Mouse (Mus musculus) regulatory T cell (primary cell): ENCODE results near the gene Mrps14.

Experiments
- in situ Hi-C: fragments of 300-600 bp; cut with MboI, MseI; formaldehyde crosslinking; loops from one replicate; pipeline ENCODE4 v1.15.1; 2025; ENCODE audit warnings: high pct_unique_total_duplicates

The Mrps14 gene

GRCm38 (mm10) chr1:160227196-160227595 is 32.2 kb downstream of the Mrps14 start:
- in situ Hi-C loops, result no loop called here

DNA sequence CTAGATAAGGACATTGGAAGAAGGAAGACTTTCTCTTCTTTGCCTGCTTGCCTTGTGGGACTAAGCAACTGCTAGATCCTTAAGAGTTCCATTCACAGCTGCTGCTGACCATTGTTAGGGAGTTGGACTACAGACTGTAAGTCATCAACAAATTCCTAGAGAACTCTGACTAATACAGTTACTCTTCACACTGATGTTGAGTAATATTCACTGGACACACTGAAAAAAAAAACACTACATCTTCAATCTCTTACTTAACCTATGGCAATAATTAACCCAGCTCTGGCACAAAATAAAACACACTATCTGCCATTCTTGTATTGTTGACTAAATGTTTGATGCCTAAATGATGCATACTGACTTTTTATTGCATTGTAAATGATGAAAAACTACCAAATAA is 32.8 kb downstream of the Mrps14 start:
- in situ Hi-C loops, result no loop called here

GRCm38 (mm10) chr1:160231013-160231412 is 36.0 kb downstream of the Mrps14 start:
- in situ Hi-C loops, result no loop called here

- in situ Hi-C loops, result no loop called here
Measured at GRCm38 (mm10) chr1:160232113-160232512, 37.1 kb downstream of the Mrps14 start.

DNA sequence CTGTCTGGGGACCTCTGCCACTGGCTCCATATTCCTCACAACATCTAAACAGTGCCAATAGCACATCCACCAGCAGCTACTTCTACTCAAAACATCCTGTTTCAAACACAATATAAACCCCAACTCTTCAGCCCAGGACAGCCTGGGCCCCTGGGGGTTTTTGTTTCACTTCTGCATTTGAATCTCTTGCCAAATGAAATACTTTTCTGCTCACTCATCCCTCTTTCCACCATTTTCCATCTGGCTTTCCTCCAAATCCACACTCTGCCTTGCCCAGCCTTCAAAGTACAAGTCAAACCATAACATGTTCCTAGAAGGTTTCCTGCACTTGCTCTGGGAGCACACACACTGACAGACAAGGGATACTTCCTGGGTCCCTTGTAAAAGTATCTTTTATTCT is 38.9 kb downstream of the Mrps14 start:
- in situ Hi-C loops, result no loop called here

DNA sequence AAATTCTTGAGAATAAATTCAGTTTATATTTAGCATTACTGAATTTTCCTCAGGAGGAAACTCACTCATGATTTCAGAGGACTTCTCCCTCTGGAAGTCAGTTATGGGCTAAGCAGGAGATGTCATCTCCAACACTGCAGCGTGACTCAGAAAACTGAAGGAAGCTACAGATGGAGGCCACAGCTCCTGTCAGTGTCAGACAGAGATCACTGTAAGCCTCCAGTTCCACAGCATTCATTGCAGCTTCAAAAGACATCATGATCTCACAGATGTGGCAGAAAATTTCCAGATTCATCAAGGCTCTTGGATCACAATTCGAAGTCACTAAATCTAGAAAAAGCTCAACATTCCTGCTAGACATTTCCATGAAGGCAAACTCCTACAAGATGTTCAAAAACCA is 43.0 kb downstream of the Mrps14 start:
- in situ Hi-C loops, result no loop called here

DNA sequence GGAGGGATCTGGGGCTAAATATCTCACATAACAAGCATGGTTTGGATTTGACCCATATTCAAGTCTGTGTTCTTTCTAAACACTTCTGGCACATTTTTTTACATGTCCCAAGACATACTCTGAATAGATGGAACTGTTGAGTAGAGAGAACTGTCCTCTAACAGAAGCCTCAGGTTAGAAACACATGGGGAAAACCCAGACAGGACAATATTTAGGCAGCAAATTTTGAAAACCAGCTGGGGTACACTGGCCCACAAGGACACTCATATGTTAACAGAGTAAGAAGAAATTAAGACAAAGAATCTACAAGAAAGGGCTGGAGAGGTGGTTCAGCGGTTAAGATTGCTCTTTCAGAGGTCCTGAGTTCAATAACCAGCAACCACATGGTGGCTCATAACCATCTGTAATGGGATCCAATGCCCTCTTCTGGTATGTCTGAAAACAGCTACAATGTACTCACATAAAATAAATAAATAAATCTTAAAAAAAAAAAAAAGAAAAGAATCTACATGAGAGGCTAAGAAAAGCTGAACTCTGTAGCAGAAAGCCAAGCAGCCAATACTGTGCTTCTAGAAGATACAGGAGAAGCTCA is 43.9 kb downstream of the Mrps14 start:
- in situ Hi-C loops, result no loop called here

DNA sequence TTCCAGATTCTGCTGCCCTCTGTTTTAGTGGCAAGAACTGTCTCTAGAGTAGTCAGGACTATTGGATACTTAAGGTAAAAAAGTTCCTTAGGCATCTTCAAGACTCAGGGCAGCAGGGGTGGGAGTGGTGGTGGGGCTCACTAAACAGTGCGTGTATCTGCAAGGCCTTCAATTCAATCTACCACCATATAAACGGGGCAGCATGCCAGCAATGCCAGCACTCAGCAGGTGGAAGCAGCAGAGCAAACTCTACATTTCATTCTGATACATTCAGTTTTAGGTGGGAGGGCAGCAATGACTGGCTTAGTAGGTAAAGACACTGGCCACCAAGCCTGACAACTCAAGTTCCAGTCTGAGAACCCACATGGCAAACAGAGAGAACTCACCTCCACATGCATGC is 45.1 kb downstream of the Mrps14 start:
- in situ Hi-C loops, result no loop called here

DNA sequence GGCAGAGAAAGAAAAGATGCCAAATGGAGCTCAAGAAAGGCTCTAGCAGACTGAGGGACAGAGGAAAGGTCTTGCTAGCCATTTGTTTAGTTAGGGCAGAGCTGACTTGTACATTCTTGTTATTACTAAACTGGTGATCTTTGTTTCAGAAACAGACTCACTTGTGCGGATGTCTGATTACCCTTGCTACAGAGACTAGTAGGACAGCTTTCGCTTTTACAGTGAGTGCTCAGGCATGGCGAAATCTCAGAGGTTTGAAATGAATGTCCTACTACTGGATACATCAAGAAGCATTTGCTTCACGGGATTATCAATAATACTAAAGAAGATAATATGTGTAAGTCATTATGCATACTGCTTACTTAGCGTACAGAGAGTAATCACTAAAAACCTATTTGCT is 49.7 kb downstream of the Mrps14 start:
- in situ Hi-C loops, result no loop called here

DNA sequence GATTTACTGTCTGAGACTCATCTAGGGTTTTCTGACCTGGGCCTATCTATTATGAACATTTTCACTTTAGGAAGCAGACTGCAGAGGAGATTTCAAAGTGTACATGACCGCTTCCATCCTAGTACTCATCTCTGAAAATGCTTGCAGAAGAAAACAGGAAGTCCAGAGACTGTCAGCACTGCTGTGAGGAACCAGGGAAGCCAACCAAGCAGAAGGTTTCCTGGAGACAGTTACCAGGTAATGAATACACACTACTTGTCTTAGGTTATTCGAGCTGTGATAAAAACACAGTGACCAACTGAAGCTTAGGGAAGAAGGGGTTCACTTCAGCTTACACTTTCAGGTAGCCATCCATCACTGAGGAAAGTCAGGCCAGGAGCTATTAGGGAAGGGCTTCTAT is 50.9 kb downstream of the Mrps14 start:
- in situ Hi-C loops, result no loop called here

- in situ Hi-C loops, result no loop called here
Measured at GRCm38 (mm10) chr1:160246844-160247243, 51.8 kb downstream of the Mrps14 start.

- in situ Hi-C loops, result no loop called here
Measured at GRCm38 (mm10) chr1:160247473-160247872, 52.5 kb downstream of the Mrps14 start.

GRCm38 (mm10) chr1:160249786-160250185 is 54.8 kb downstream of the Mrps14 start:
- in situ Hi-C loops, result no loop called here

- in situ Hi-C loops, result no loop called here
Measured at GRCm38 (mm10) chr1:160250782-160251181, 55.8 kb downstream of the Mrps14 start.

DNA sequence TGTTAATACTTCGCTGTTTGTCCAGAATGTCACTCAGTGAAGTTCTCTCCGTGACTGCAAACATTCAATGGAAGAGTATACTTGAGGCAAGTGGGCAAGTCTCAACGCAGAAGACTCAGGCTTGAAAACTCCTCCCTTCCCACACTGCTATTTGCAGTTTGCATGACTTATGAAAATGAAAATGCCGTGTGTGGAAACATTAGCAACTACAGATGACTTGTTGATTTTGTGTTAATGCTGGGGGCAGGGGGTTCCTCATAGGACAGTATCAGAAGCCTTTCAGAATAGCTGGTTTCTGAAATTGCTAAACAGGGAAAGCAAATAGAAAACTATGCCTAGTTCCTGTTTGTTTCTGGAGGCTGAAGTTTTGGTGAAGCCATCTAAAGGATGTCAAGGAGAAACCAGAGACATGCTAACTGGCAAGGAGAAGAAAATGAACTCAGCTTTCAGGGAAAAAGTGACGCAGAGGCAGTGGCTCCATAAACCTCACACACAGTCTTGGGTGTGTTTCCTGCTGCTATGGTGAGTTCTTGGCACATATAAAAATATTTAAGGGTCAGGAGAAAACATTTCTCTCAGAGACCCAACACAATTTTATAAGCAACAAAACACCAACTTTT is 56.5 kb downstream of the Mrps14 start:
- in situ Hi-C loops, result no loop called here
